Mouse (Mus musculus) forebrain, postnatal 0 days (tissue): Measurements from ENCODE around the gene Lima1. TPM values are rescaled to one million over a fixed set of nuclear protein-coding genes. Genes with fewer than 3 reads are reported as not detected.
"Not testable (repeated sequence)": the region's sequence is repeated elsewhere in the genome, so short reads cannot be mapped to it uniquely, and the experiment has no call there.

Experiments
- ATAC-seq: fragments of 200-750 bp; cut with Nextera tagmentation; 2 replicates; pipeline ENCODE4 v1.8.0; 2017; ENCODE audit warnings: mild to moderate bottlenecking, moderate library complexity
- DNase-seq: peaks from one replicate; pipeline ENCODE4 v3.0.0-alpha.2; 2015
- H3K27ac ChIP-seq: fragments of 300-500 bp; sonication (generic); 2 replicates; pipeline ENCODE4 v1.5.1; 2014; ENCODE audit warnings: low read depth, mild to moderate bottlenecking, antibody characterized with exemption, low read length, moderate library complexity, mixed read lengths
- H3K27me3 ChIP-seq: fragments of 300-500 bp; sonication (generic); 2 replicates; pipeline ENCODE4 v1.6.1; 2014; ENCODE audit warnings: mild to moderate bottlenecking, low read length, mixed read lengths; ENCODE audit not compliant: insufficient read depth
- H3K36me3 ChIP-seq: fragments of 300-500 bp; sonication (generic); 2 replicates; pipeline ENCODE4 v1.6.1; 2014; ENCODE audit warnings: mild to moderate bottlenecking, moderate library complexity; ENCODE audit not compliant: insufficient read depth
- H3K4me1 ChIP-seq: fragments of 300-500 bp; sonication (generic); 2 replicates; pipeline ENCODE4 v1.6.1; 2014; ENCODE audit warnings: antibody characterized with exemption; ENCODE audit not compliant: insufficient read depth
- H3K4me2 ChIP-seq: fragments of 300-500 bp; sonication (generic); 2 replicates; pipeline ENCODE4 v1.6.1; 2014; ENCODE audit warnings: low read depth, mild to moderate bottlenecking, moderate library complexity
- H3K4me3 ChIP-seq: fragments of 300-500 bp; sonication (generic); 2 replicates; pipeline ENCODE4 v1.5.1; 2014; ENCODE audit warnings: low read depth, low read length, mixed read lengths
- H3K9ac ChIP-seq: fragments of 300-500 bp; sonication (generic); 2 replicates; pipeline ENCODE4 v1.6.1; 2014; ENCODE audit warnings: mild to moderate bottlenecking
- H3K9me3 ChIP-seq: fragments of 300-500 bp; sonication (generic); 2 replicates; pipeline ENCODE4 v1.6.1; 2016; ENCODE audit warnings: low read length
- CTCF ChIP-seq: sonication (generic); IDR thresholded peaks from 2 replicates; pipeline ENCODE4 v1.5.1; 2016; ENCODE audit warnings: antibody characterized with exemption, control low read depth, low read depth
- WGBS: fragments of 180-500 bp; shearing (Covaris S2); extraction: QIAGEN DNeasy Blood & Tissue Kit; methylation state at CpG from one replicate; pipeline ENCODE4 v1.1.7; 2014; 5-methylcytosine and 5-hydroxymethylcytosine counted together
- polyA plus RNA-seq: library from polyadenylated mRNA; unstranded; fragments of >200 nt; fragmentation: Nextera tagmentation; extraction: Ambion mirVana; gene quantifications from 2 replicates; pipeline ENCODE4 v1.2.1, GENCODE M21; 2015
- total RNA-seq: library from RNA; depleted of rRNA; stranded (reverse); fragments of >200 nt; gene quantifications from 2 replicates; pipeline ENCODE4 v1.2.3, GENCODE M21; 2014

Gene Lima1
- total and polyA plus RNA-seq, 2 experiments from 2014 or later, result 9.7 to 11.8 TPM

- H3K4me2 ChIP-seq, result no peak overlapping the region
- DNase-seq, result no peak
- TF ChIP-seq CTCF, result no peak
- no peaks in the 10 kb centered on the region for H3K9me3 ChIP-seq
- no peak for ATAC-seq
- no peaks in the 10 kb centered on the region for H3K36me3 ChIP-seq
- WGBS, result 85% methylated on average over 3 of the region's 3 CpGs
- H3K27me3 ChIP-seq, result no peaks in the 10 kb centered on the region
- no peak overlapping the region for H3K4me3 ChIP-seq
- no peak overlapping the region for H3K27ac ChIP-seq
- H3K9ac ChIP-seq, result no peak overlapping the region
- no peaks in the 10 kb centered on the region for H3K4me1 ChIP-seq
These were observed 50.0 kb downstream of the Lima1 start for GRCm38 (mm10) chr15:99825211-99825610.

- H3K4me3 ChIP-seq, result no peak overlapping the region
- no peaks in the 10 kb centered on the region for H3K36me3 ChIP-seq
- WGBS, result 65% methylated on average over 8 of the region's 8 CpGs
- DNase-seq (no peak), ATAC-seq (no peak)
- H3K4me1 ChIP-seq, result peaks cover 16% of the 10 kb centered on the region; the same call in 1 of the 2 replicates
- H3K9ac ChIP-seq, result no peak overlapping the region
- no peaks in the 10 kb centered on the region for H3K27me3 ChIP-seq
- no peaks in the 10 kb centered on the region for H3K9me3 ChIP-seq
- TF ChIP-seq CTCF, result no peak
- no peak overlapping the region for H3K4me2 ChIP-seq
- no peak overlapping the region for H3K27ac ChIP-seq
These were observed 51.8 kb downstream of the Lima1 start for GRCm38 (mm10) chr15:99823322-99823898.

- not testable (repeated sequence) for H3K27ac ChIP-seq, H3K4me2 ChIP-seq, H3K27me3 ChIP-seq, ATAC-seq, H3K4me3 ChIP-seq, H3K9me3 ChIP-seq, DNase-seq, H3K36me3 ChIP-seq, H3K9ac ChIP-seq
- 85% methylated on average over 13 of the region's 13 CpGs for WGBS
- peaks cover 18% of the 10 kb centered on the region; the same call in 1 of the 2 replicates for H3K4me1 ChIP-seq
These were observed 52.8 kb downstream of the Lima1 start for GRCm38 (mm10) chr15:99822501-99822900.

GRCm38 (mm10) chr15:99819621-99820279 lies 55.5 kb downstream of the Lima1 start:
- Histone ChIP-seq H3K9ac (peak overlapping the region; percentile 35), H3K4me2 (peak overlapping the region; percentile 41), H3K4me1 (peaks cover 18% of the 10 kb centered on the region; the same call in 1 of the 2 replicates), H3K9me3 (no peaks in the 10 kb centered on the region), H3K27ac (peak overlapping the region; percentile 78), H3K4me3 (peak overlapping the region; percentile 16), H3K27me3 (no peaks in the 10 kb centered on the region), H3K36me3 (no peaks in the 10 kb centered on the region)
- WGBS, result 51% methylated on average over 14 of the region's 14 CpGs
- ATAC-seq (no peak), DNase-seq (no peak)
- TF ChIP-seq CTCF, result no peak

GRCm38 (mm10) chr15:99819109-99819440 lies 56.2 kb downstream of the Lima1 start:
- WGBS, result 22% methylated on average over 6 of the region's 6 CpGs
- H3K9me3 ChIP-seq, result no peaks in the 10 kb centered on the region
- no peaks in the 10 kb centered on the region for H3K36me3 ChIP-seq
- peak overlapping the region; percentile 41 for H3K4me2 ChIP-seq
- peak overlapping the region; percentile 16 for H3K4me3 ChIP-seq
- H3K27ac ChIP-seq, result peak overlapping the region; percentile 78
- peaks cover 18% of the 10 kb centered on the region; the same call in 1 of the 2 replicates for H3K4me1 ChIP-seq
- no peak for ATAC-seq
- no peak for DNase-seq
- no peak for TF ChIP-seq CTCF
- no peaks in the 10 kb centered on the region for H3K27me3 ChIP-seq
- peak overlapping the region; percentile 35 for H3K9ac ChIP-seq

GRCm38 (mm10) chr15:99818321-99819108 lies 56.7 kb downstream of the Lima1 start:
- TF ChIP-seq CTCF, result no peak
- Histone ChIP-seq H3K9ac (peak overlapping the region; percentile 35; the same call in 1 of the 2 replicates), H3K4me2 (peak overlapping the region; percentile 41), H3K4me1 (peaks cover 18% of the 10 kb centered on the region; the same call in 1 of the 2 replicates), H3K27me3 (no peaks in the 10 kb centered on the region), H3K4me3 (peak overlapping the region; percentile 16), H3K9me3 (no peaks in the 10 kb centered on the region), H3K36me3 (no peaks in the 10 kb centered on the region), H3K27ac (peak overlapping the region; percentile 78)
- DNase-seq, result peak; percentile 71
- WGBS, result 10% methylated on average over 13 of the region's 13 CpGs
- ATAC-seq, result peak; percentile 72
